Mouse (Mus musculus): Measurements from ENCODE around the gene Vmn1r17.
"Not testable (repeated sequence)": the region's sequence is repeated elsewhere in the genome, so short reads cannot be mapped to it uniquely, and the experiment has no call there.

Vmn1r17 gene

GRCm38 (mm10) chr6:57363627-57364026 is at the start of gene Vmn1r17:
Gene Vmn1r17 (minus strand): TSS chr6:57363727.
- DNase-seq: no peak

DNA sequence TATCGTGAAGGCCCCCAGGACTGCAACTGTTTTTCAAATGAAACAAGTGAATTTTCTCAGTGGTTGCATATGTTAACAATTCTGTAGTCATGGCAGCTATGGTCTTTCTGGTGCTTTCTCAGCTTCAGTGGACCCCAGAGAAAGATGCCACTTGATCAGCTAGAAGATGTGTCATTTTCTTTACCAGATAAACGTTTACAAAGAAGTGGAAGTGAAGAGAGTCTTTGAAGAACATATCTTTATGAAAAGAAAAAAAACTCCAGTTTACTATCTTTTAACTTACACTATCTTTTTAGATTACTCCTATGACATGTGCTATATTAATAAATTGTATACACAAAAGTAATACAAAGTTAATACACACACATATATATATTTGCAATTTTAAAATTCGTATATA is 40.0 kb upstream of the Vmn1r17 start, which contains the start of gene Vmn1r19:
Gene Vmn1r19 (plus strand): TSS at position 301 of the 400 bp plus-strand sequence.
- not testable (repeated sequence) for DNase-seq

- DNase-seq: no peak
Measured at GRCm38 (mm10) chr6:57395683-57396082, 32.2 kb upstream of the Vmn1r17 start, which contains the start of gene Vmn1r18. Gene Vmn1r18 (minus strand): TSS chr6:57395783.

DNA sequence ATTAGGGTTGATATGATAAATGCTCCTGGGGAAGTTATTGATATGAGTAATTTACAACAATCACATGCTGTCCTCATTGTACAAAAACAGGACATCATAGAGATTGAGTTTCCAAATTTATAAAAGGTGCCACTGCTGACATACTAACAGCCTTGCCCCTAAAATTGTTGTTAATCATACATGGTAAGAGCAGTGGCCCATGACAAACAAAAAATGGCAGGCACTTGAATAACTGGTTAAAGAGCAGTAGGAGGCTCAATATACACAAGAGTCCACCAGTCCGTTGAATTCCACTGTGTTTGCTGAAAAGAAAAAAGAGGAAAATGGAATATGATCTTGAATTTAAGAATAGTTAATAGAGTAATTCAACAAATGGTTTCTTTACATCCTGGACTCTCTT is 4.0 kb upstream of the Vmn1r17 start:
- no peak for DNase-seq

GRCm38 (mm10) chr6:57365866-57366265 is 2.3 kb upstream of the Vmn1r17 start:
- not testable (repeated sequence) for DNase-seq

GRCm38 (mm10) chr6:57356864-57357263 is 6.7 kb downstream of the Vmn1r17 start:
- no peak for DNase-seq

DNA sequence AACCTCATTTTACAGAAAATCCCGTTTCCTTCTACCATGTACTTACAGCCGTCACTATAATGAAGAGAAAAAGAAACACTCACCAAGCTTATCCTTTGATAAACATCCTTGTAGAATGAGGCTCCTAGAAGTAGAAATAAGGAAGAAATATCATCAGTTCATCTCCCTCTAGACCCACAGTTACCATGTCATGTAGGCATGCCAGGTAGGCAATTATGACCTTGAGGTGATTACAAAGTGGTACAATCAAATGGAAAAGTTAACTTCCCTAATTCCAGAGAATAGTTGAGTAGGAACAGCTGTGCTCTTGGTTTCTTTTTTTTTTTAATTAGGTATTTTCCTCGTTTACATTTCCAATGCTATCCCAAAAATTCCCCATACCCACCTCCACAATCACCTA is 34.1 kb downstream of the Vmn1r17 start, which contains the start of gene Vmn1r16:
Gene Vmn1r16 (minus strand): TSS at position 101 of the 400 bp plus-strand sequence.
- DNase-seq: no peak

GRCm38 (mm10) chr6:57326176-57326575 is 37.4 kb downstream of the Vmn1r17 start:
- DNase-seq: no peak
